Mouse (Mus musculus): ENCODE data around the gene Glod4.

GRCm38 (mm10) chr11:76146187-76147010, 97.1 kb downstream of the Glod4 start:
- TF ChIP-seq GATA1 (IDR thresholded peaks at IDR 0.05; ENCODE audit: borderline replicate concordance, low read length) (no peak), FLI1 (IDR thresholded peaks at IDR 0.05; ENCODE audit: low read length) (no peak)
